Mouse (Mus musculus) ES-Bruce4 (cell line): ENCODE results near the gene Nlrp3.

Experiments
- CTCF ChIP-seq: IDR thresholded peaks from one replicate; pipeline ENCODE4 v1.8.1; 2011; ENCODE audit warnings: low read depth, low read length
- POLR2A ChIP-seq: IDR thresholded peaks from one replicate; pipeline ENCODE4 v1.8.1; 2011; ENCODE audit warnings: low read length; ENCODE audit not compliant: insufficient read depth

- TF ChIP-seq POLR2A (no peak), CTCF (no peak)
Measured at GRCm38 (mm10) chr11:59560906-59561305, 19.5 kb downstream of the Nlrp3 start.
